Mouse (Mus musculus) B cell, adult 2 months (primary cell): ENCODE data around the gene Slc25a19.
A peak's percentile ranks its signal among the peaks of the same experiment; 100 is the strongest.

Source experiments
- DNase-seq, 2 experiments: peaks; one replicate each; pipeline ENCODE4 v3.0.0; 2022

The Slc25a19 gene

GRCm38 (mm10) chr11:115640311-115640828 lies 12.3 kb upstream of the Slc25a19 start:
- peak; percentile 39 to 46 for DNase-seq

- DNase-seq: no peak
These were observed 11.4 kb upstream of the Slc25a19 start for GRCm38 (mm10) chr11:115639540-115639939.

- DNase-seq: peak; percentile 55 to 60
These were observed 10.7 kb upstream of the Slc25a19 start for GRCm38 (mm10) chr11:115638498-115639409.

GRCm38 (mm10) chr11:115636960-115637359 lies 8.9 kb upstream of the Slc25a19 start:
- no peak for DNase-seq

GRCm38 (mm10) chr11:115635484-115635883 lies 7.4 kb upstream of the Slc25a19 start:
- DNase-seq: no peak

GRCm38 (mm10) chr11:115635041-115635440 lies 6.9 kb upstream of the Slc25a19 start:
- DNase-seq: no peak

GRCm38 (mm10) chr11:115634109-115634508 lies 6.0 kb upstream of the Slc25a19 start:
- peak in 1 of 2 experiments; percentile 27 for DNase-seq

GRCm38 (mm10) chr11:115632862-115633261 lies 4.8 kb upstream of the Slc25a19 start:
- DNase-seq: peak; percentile 61 to 68

- peak; percentile 30 to 39 for DNase-seq
These were observed 4.2 kb upstream of the Slc25a19 start for GRCm38 (mm10) chr11:115632247-115632646.

- DNase-seq: no peak
These were observed 3.4 kb upstream of the Slc25a19 start for GRCm38 (mm10) chr11:115631505-115631890.

GRCm38 (mm10) chr11:115630532-115631504 lies 2.7 kb upstream of the Slc25a19 start:
- peak; percentile 94 to 97 for DNase-seq

- peak in 1 of 2 experiments; percentile 28 for DNase-seq
These were observed 1.8 kb upstream of the Slc25a19 start for GRCm38 (mm10) chr11:115629734-115630531.

GRCm38 (mm10) chr11:115628465-115629101 lies 488 bp upstream of the Slc25a19 start:
- no peak for DNase-seq

- DNase-seq: no peak
These were observed 1.1 kb downstream of the Slc25a19 start for GRCm38 (mm10) chr11:115626824-115627616.

GRCm38 (mm10) chr11:115625877-115626276 lies 2.2 kb downstream of the Slc25a19 start:
- no peak for DNase-seq

- no peak for DNase-seq
These were observed 4.5 kb downstream of the Slc25a19 start for GRCm38 (mm10) chr11:115623487-115624070.

GRCm38 (mm10) chr11:115619949-115620348 lies 8.1 kb downstream of the Slc25a19 start:
- no peak for DNase-seq

- DNase-seq: no peak
These were observed 9.2 kb downstream of the Slc25a19 start for GRCm38 (mm10) chr11:115618732-115619516.

GRCm38 (mm10) chr11:115618001-115618400 lies 10.1 kb downstream of the Slc25a19 start:
- no peak for DNase-seq
